Mouse (Mus musculus): ENCODE measurements around the gene Hba-a1.

- TF ChIP-seq CTCF (IDR thresholded peaks at IDR 0.05; ENCODE audit: borderline replicate concordance, extremely low read depth, insufficient read depth, insufficient read length) (no peak), POLR2A (IDR thresholded peaks at IDR 0.05; ENCODE audit: borderline replicate concordance, extremely low read depth, insufficient read depth, insufficient read length, poor library complexity, severe bottlenecking) (no peak)
These were observed 49.4 kb upstream of the Hba-a1 start for GRCm38 (mm10) chr11:32233895-32234294.
